22 mouse cellular contexts compared by ENCODE assay signal in the genomic region with DNA sequence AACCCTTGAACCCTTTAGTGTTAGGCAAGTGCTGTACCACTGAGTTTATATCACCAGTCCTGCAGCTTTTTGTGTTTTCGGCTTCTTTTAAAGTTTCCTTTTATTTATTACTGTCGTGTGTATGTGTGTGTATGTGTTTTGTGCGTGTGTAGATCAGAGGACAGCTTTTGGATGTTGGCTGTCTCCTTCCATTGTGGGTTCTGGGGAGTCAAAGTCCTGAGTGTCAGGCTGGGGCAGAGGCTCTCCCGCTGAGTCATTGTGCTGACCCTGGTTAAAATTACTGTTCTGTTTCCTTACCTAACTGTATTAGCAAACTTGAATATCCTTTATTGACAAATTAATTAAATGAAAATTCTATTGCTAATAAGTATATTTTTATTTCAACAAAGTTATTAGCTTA.
A peak's percentile ranks its signal among the peaks of the same experiment; 100 is the strongest.
DNase-seq lines count a peak whose midpoint lies in the region; ATAC-seq and TF ChIP-seq lines count a peak whose summit lies in the region.
"Had no signal": no experiment of that assay in that cellular context is flagged by ENCODE, and none has a peak within 500 bp of the region (broad histone marks: within the 10 kb centered on the region; RNA-seq: fewer than 3 reads in every experiment).

No protein-coding gene starts in this region.

- H3K9me3 ChIP-seq in liver, postnatal 0 days (ENCODE audit: low read length), result no peaks in the 10 kb centered on the region
- H3K9me3 ChIP-seq in lung, embryonic 16.5 days (ENCODE audit: control insufficient read depth, low read length), result no peaks in the 10 kb centered on the region
- no peaks in the 10 kb centered on the region for H3K9me3 ChIP-seq in liver, embryonic 14.5 days (ENCODE audit: control insufficient read depth, low read length)
- H3K9me3 ChIP-seq: embryonic facial prominence, embryonic 10.5 days; forebrain, embryonic 10.5 days; heart, embryonic 10.5 days; hindbrain, embryonic 12.5 days had no signal

- H3K36me3 ChIP-seq in liver, adult 2 months (ENCODE audit: control insufficient read depth, insufficient read depth, low read length), result no peaks in the 10 kb centered on the region
- no peaks in the 10 kb centered on the region for H3K36me3 ChIP-seq in liver, postnatal 0 days (replicated peaks; ENCODE audit: insufficient read depth, low read length)
- H3K36me3 ChIP-seq in lung, embryonic 16.5 days (ENCODE audit: control insufficient read depth, insufficient read depth, low read length), result no peaks in the 10 kb centered on the region
- H3K36me3 ChIP-seq in liver, embryonic 14.5 days (replicated peaks; ENCODE audit: control insufficient read depth, insufficient read depth, low read depth), result no peaks in the 10 kb centered on the region
- H3K36me3 ChIP-seq: embryonic facial prominence, embryonic 10.5 days; forebrain, embryonic 10.5 days; heart, embryonic 10.5 days; hindbrain, embryonic 12.5 days had no signal

- H3K4me2 ChIP-seq in liver, postnatal 0 days (ENCODE audit: low read depth, low read length), result no peak overlapping the region
- 0 out of 2 replicates have a peak overlapping the region, but pooled peaks have one; percentile 17 for H3K4me2 ChIP-seq in lung, embryonic 16.5 days (ENCODE audit: low read depth, low read length)
- peak overlapping the region; percentile 49 for H3K4me2 ChIP-seq in liver, embryonic 14.5 days (ENCODE audit: low read depth)
- H3K4me2 ChIP-seq: hindbrain, embryonic 12.5 days had no signal

- no peaks in the 10 kb centered on the region for H3K27me3 ChIP-seq in liver, adult 2 months (ENCODE audit: control insufficient read depth, insufficient read depth, low read length)
- H3K27me3 ChIP-seq in liver, postnatal 0 days (ENCODE audit: insufficient read depth, low read length), result no peaks in the 10 kb centered on the region
- H3K27me3 ChIP-seq in lung, embryonic 16.5 days (ENCODE audit: control insufficient read depth, insufficient read depth, low read depth, low read length), result no peaks in the 10 kb centered on the region
- H3K27me3 ChIP-seq in liver, embryonic 14.5 days (ENCODE audit: control insufficient read depth, insufficient read depth, low read length), result no peaks in the 10 kb centered on the region
- H3K27me3 ChIP-seq: hindbrain, embryonic 12.5 days; Patski had no signal

- WGBS in liver, adult 2 months, result 79% methylated on average over 4 of the region's 4 CpGs
- WGBS in liver, postnatal 0 days (ENCODE audit: insufficient replicate concordance), result 82% methylated on average over 4 of the region's 4 CpGs
- 70% methylated on average over 4 of the region's 4 CpGs for WGBS in lung, embryonic 16.5 days
- 75% methylated on average over 4 of the region's 4 CpGs for WGBS in liver, embryonic 14.5 days (ENCODE audit: insufficient replicate concordance)

- H3K4me3 ChIP-seq in liver, adult 2 months (ENCODE audit: insufficient read depth, low read depth, low read length), result peak overlapping the region; percentile 30
- H3K4me3 ChIP-seq in liver, postnatal 0 days (ENCODE audit: low read depth, low read length), result no peak overlapping the region
- H3K4me3 ChIP-seq in lung, embryonic 16.5 days (ENCODE audit: low read length), result no peak overlapping the region
- no peak overlapping the region for H3K4me3 ChIP-seq in liver, embryonic 14.5 days (ENCODE audit: insufficient read depth in 1 of 2, low read depth in 2 of 2, low read length in 2 of 2)
- H3K4me3 ChIP-seq: embryonic facial prominence, embryonic 10.5 days; forebrain, embryonic 10.5 days; gastrocnemius, adult 2 months; heart, embryonic 10.5 days; hindbrain, embryonic 12.5 days had no signal

- no peaks in the 10 kb centered on the region for H3K79me2 ChIP-seq in liver, adult 2 months (ENCODE audit: control insufficient read depth, insufficient read depth, low read length)

- H3K4me1 ChIP-seq in liver, adult 2 months (ENCODE audit: control insufficient read depth, insufficient read depth, low read length), result no peaks in the 10 kb centered on the region
- H3K4me1 ChIP-seq in liver, postnatal 0 days (ENCODE audit: insufficient read depth), result no peaks in the 10 kb centered on the region
- 0 out of 2 replicates have a peak, but pooled peaks cover 2% of the 10 kb centered on the region for H3K4me1 ChIP-seq in lung, embryonic 16.5 days (replicated peaks; ENCODE audit: control insufficient read depth, insufficient read depth, low read length)
- peaks cover 4 to 5% of the 10 kb centered on the region in 2 experiments; a peak in 3 of 4 replicates for H3K4me1 ChIP-seq in liver, embryonic 14.5 days (replicated peaks; ENCODE audit: control insufficient read depth in 2 of 2, insufficient read depth in 2 of 2, low read length in 1 of 2)
- H3K4me1 ChIP-seq: embryonic facial prominence, embryonic 10.5 days; forebrain, embryonic 10.5 days; heart, embryonic 10.5 days; hindbrain, embryonic 12.5 days had no signal

- no peak for TF ChIP-seq EP300 in liver, postnatal 0 days (IDR thresholded peaks at IDR 0.05; ENCODE audit: low read depth)
- TF ChIP-seq EP300 in liver, embryonic 14.5 days (IDR thresholded peaks at IDR 0.05; ENCODE audit: low read depth), result no peak; the same call in 1 of the 2 replicates

- no peak overlapping the region for H3K9ac ChIP-seq in liver, adult 2 months (ENCODE audit: low read depth, low read length)
- no peak overlapping the region for H3K9ac ChIP-seq in liver, postnatal 0 days (replicated peaks)
- no peak overlapping the region for H3K9ac ChIP-seq in lung, embryonic 16.5 days (ENCODE audit: low read length)
- H3K9ac ChIP-seq in liver, embryonic 14.5 days (replicated peaks), result no peak overlapping the region
- H3K9ac ChIP-seq: hindbrain, embryonic 12.5 days had no signal

- DNase-seq in liver, adult 2 months (ENCODE audit: extremely low read depth, low read depth, low spot score), result peak; percentile 67
- no peak for DNase-seq in liver, postnatal 0 days
- no peak for DNase-seq in lung, postnatal 14 days
- DNase-seq in liver, embryonic 14.5 days (ENCODE audit: low read depth in 3 of 3, low spot score in 3 of 3), result no peak
- DNase-seq in heart, adult 8-10 months (ENCODE audit: low spot score), result no peak
- DNase-seq in cerebellum, adult 18-20 months, result no peak
- DNase-seq: adrenal gland, postnatal 14 days; B cell, adult 2 months; cerebellum, adult 11-12 months; cerebellum, adult 9-11 months; gastrocnemius, adult 2 months; gastrocnemius, postnatal 36 days; heart, adult 11 months had no signal

- ATAC-seq in liver, postnatal 0 days, result no peak
- peak; percentile 50 for ATAC-seq in lung, embryonic 16.5 days (ENCODE audit: low read depth)
- ATAC-seq in liver, embryonic 14.5 days (ENCODE audit: insufficient read depth), result peak; percentile 35; the same call in 1 of the 2 replicates
- ATAC-seq: activated CD4-positive, CD25-positive, alpha-beta regulatory T cell, adult 4 months; CD4-positive, CD25-positive, alpha-beta regulatory T cell, adult 4 months; forebrain, embryonic 14.5 days; Patski had no signal

- TF ChIP-seq POLR2A in liver, adult 2 months (IDR thresholded peaks at IDR 0.05; ENCODE audit: extremely low read depth, insufficient read depth, low read length), result no peak

- H3K27ac ChIP-seq in liver, adult 2 months (replicated peaks; ENCODE audit: insufficient read depth, low read depth, low read length), result 0 out of 2 replicates have a peak overlapping the region, but pooled peaks have one; percentile 18
- H3K27ac ChIP-seq in liver, postnatal 0 days (ENCODE audit: low read depth), result no peak overlapping the region
- peak overlapping the region; percentile 66 for H3K27ac ChIP-seq in lung, embryonic 16.5 days (ENCODE audit: low read length)
- peak overlapping the region; percentile 16; the same call in 1 of the 2 replicates for H3K27ac ChIP-seq in liver, embryonic 14.5 days
- H3K27ac ChIP-seq: embryonic facial prominence, embryonic 10.5 days; forebrain, embryonic 10.5 days; gastrocnemius, adult 2 months; heart, embryonic 10.5 days; hindbrain, embryonic 12.5 days had no signal

- no peak for TF ChIP-seq CTCF in liver, adult 2 months (IDR thresholded peaks at IDR 0.05; ENCODE audit: low read depth, low read length)
- TF ChIP-seq CTCF in liver, postnatal 0 days (IDR thresholded peaks at IDR 0.05; ENCODE audit: low read depth), result no peak
- no peak for TF ChIP-seq CTCF in liver, embryonic 14.5 days (IDR thresholded peaks at IDR 0.05; ENCODE audit: low read depth)
